Mouse (Mus musculus): ENCODE results near the gene Eva1a.

Gene Eva1a

DNA sequence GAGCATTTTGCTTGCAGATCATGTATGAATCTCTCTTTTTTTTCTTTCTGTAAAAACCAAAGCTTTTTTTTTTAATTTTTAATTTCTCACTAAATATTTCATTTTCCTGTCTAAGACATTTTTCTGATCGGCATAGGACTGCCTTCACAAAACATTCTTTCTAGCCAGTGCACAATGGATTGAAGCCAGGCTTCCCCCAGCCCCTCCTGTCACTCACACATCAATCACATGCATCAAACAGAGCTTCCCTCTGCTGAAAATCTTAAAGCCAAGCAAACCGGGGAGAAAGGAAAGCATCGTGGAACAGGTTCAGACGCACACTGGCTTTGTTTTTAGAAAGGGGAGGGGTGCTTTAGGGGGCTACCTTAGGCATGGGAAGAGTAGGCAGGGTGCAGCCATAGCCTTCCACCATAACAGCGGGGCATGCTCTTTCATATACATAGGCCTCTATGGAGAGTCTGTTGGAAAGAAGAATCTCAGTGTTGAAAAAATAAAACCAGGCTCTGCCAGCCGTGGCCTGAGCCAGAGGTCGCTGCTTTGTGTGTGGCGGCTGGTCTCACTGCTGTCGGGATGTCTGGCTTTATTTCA is 88.9 kb downstream of the Eva1a start:
- no peak for DNase-seq

DNA sequence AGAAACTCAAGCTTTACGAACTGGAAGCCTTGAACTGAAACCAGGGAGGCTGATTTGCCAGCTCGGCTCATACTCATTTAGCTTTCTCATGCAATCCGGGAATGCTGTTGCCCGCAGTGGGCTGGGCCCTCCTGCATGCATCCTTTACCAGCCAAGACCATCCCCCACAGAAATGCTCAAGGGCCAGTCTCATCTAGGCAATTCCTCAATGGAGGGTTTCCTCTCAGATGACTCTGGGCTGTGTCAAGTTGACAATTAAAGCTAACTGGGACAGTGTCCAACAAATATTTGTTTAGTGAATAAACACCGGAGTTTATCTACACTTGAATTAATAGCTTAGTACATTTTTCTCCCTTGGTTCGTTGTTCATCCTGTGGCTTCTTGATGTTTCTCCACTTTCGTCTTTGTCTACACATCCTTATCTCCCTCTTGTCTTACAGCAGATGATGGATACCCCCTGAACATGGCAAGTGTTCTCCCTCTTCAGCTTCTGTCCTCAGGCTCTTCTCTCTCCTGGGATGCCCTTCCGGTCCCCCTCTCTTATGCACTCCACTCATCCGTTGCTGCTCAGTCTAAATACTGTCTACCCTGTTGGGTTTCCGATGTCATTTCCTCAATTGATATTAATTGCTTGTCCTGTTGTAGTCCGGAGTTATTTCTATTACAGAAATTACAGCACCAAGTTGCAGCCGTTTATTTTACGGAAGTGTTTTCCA is 92.2 kb downstream of the Eva1a start:
- DNase-seq, result no peak

DNA sequence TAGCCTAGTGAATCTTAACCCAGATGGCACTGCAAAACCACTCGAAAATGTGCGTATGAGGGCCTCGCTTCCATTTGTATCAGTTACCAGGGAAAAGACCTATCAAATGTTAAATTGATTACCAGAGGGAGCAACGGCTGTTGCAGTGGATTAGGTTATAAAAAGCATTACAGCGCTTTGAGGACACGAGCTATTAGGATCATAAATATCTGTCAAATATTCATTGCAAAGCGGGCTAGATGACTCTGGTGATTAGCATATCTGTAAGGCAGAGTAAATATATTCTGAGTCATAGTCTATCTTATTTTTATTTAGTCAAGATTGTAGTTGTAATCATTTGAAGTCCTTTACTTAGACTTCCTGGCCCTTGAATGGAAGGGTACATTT is 92.7 kb downstream of the Eva1a start:
- no peak for DNase-seq

DNA sequence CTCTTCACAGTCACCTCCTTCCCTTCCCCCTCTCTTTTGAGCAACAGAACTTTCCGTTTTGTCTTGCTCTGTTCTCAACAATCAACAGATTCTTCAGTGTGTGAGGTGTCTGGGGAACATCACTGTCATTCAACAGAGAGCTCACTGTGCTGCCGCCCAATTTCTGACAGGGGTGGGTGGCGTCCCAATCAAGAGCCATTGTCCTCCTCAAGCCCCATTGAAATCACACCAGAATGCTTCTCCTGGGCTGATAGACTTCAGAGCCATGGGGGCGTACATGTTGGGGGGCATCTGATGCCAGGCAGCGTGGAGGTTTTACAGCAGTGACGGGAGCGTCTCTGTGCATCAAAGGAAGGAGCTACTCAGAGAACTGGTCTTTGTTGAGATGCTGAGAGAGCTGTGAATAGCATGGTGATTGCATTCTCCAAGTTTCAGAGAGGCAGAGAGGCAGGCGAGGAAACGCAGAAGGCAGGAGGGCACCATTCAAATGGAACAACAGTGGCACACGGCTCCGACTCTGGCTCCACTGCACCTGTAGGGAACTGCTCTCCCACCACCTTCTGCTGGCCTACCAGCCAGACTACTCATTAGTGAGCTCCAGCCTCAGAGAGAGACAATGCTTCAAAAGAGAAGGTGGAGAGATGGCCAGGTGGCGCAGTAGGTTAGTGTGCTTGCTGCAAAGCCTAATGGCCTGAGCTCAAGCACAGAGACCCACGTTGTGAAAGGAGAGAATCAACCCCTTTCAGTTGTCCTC is 95.3 kb downstream of the Eva1a start:
- no peak for DNase-seq
